Mouse (Mus musculus) liver, adult 2 months (tissue): ENCODE measurements around the gene Zfp106. TPM values are rescaled to one million over a fixed set of nuclear protein-coding genes. Genes with fewer than 3 reads are reported as not detected.

Experiments used
- DNase-seq: peaks from one replicate; pipeline ENCODE4 v3.0.0-alpha.2; 2011; ENCODE audit warnings: low read depth, low spot score; ENCODE audit errors: extremely low read depth
- H3K27ac ChIP-seq: fragments of 200-500 bp; replicated peaks from 2 replicates; pipeline ENCODE4 v1.5.1; 2012; ENCODE audit warnings: low read depth, mild to moderate bottlenecking, control low read depth, inconsistent platforms, low read length; ENCODE audit not compliant: insufficient read depth
- H3K27me3 ChIP-seq: fragments of 200-500 bp; 2 replicates; pipeline ENCODE4 v1.6.1; 2012; ENCODE audit warnings: mild to moderate bottlenecking, moderate library complexity, low read length, inconsistent platforms; ENCODE audit not compliant: control insufficient read depth, insufficient read depth
- H3K36me3 ChIP-seq: fragments of 200-500 bp; 2 replicates; pipeline ENCODE4 v1.6.1; 2012; ENCODE audit warnings: low read length, inconsistent platforms; ENCODE audit not compliant: control insufficient read depth, insufficient read depth
- H3K4me1 ChIP-seq: fragments of 200-500 bp; 2 replicates; pipeline ENCODE4 v1.6.1; 2011; ENCODE audit warnings: low read length; ENCODE audit not compliant: control insufficient read depth, insufficient read depth
- H3K4me3 ChIP-seq: fragments of 200-500 bp; 2 replicates; pipeline ENCODE4 v1.5.1; 2011; ENCODE audit warnings: low read depth, mild to moderate bottlenecking, control low read depth, low read length, moderate library complexity; ENCODE audit not compliant: insufficient read depth
- H3K79me2 ChIP-seq: fragments of 200-500 bp; 2 replicates; pipeline ENCODE4 v1.6.1; 2012; ENCODE audit warnings: inconsistent platforms, mild to moderate bottlenecking, low read length, moderate library complexity; ENCODE audit not compliant: control insufficient read depth, insufficient read depth
- H3K9ac ChIP-seq: fragments of 200-500 bp; 2 replicates; pipeline ENCODE4 v1.6.1; 2012; ENCODE audit warnings: low read depth, mild to moderate bottlenecking, control low read depth, inconsistent platforms, low read length
- CTCF ChIP-seq: fragments of 200-500 bp; IDR thresholded peaks from 2 replicates; pipeline ENCODE4 v1.5.1; 2011; ENCODE audit warnings: low read depth, low read length, control low read depth
- POLR2A ChIP-seq: fragments of 200-500 bp; IDR thresholded peaks from 2 replicates; pipeline ENCODE4 v1.6.1; 2011; ENCODE audit warnings: low read length, control low read depth; ENCODE audit not compliant: insufficient read depth; ENCODE audit errors: extremely low read depth
- WGBS: fragments of 180-500 bp; shearing (Covaris S2); methylation state at CpG from one replicate; pipeline ENCODE4 v1.1.7; 2018; 5-methylcytosine and 5-hydroxymethylcytosine counted together
- polyA plus RNA-seq: library from polyadenylated mRNA; depleted of rRNA; stranded (reverse); fragments of >200 nt; gene quantifications from 2 replicates; pipeline ENCODE4 v1.2.3, GENCODE M21; 2012; rRNA removed
- total RNA-seq: library from RNA; depleted of rRNA; stranded (reverse); fragments of >200 nt; gene quantifications from 2 replicates; pipeline ENCODE4 v1.2.3, GENCODE M21; 2014; rRNA removed

Zfp106 gene
- total RNA-seq (34.6 and 35.6 TPM in 2 replicates), polyA plus RNA-seq (29.6 and 30.1 TPM in 2 replicates)

- peaks cover 7% of the 10 kb centered on the region for H3K4me1 ChIP-seq
- peaks cover 3% of the 10 kb centered on the region; the same call in 1 of the 2 replicates for H3K36me3 ChIP-seq
- WGBS = 1% methylated on average over 50 of the region's 50 CpGs
- H3K27me3 ChIP-seq = no peaks in the 10 kb centered on the region
- DNase-seq = peak; percentile 86
- H3K9ac ChIP-seq = peak within 1 kb of the TSS; percentile 98
- H3K4me3 ChIP-seq = peak within 1 kb of the TSS; percentile 78
- peaks cover 22% of the 10 kb centered on the region for H3K79me2 ChIP-seq
- TF ChIP-seq CTCF (no peak), POLR2A (peak; percentile 77)
- peak within 1 kb of the TSS; percentile 97 for H3K27ac ChIP-seq
Measured at GRCm38 (mm10) chr2:120563235-120563990, at the start of gene Zfp106. Zfp106 (minus strand) TSS chr2:120563843.

DNA sequence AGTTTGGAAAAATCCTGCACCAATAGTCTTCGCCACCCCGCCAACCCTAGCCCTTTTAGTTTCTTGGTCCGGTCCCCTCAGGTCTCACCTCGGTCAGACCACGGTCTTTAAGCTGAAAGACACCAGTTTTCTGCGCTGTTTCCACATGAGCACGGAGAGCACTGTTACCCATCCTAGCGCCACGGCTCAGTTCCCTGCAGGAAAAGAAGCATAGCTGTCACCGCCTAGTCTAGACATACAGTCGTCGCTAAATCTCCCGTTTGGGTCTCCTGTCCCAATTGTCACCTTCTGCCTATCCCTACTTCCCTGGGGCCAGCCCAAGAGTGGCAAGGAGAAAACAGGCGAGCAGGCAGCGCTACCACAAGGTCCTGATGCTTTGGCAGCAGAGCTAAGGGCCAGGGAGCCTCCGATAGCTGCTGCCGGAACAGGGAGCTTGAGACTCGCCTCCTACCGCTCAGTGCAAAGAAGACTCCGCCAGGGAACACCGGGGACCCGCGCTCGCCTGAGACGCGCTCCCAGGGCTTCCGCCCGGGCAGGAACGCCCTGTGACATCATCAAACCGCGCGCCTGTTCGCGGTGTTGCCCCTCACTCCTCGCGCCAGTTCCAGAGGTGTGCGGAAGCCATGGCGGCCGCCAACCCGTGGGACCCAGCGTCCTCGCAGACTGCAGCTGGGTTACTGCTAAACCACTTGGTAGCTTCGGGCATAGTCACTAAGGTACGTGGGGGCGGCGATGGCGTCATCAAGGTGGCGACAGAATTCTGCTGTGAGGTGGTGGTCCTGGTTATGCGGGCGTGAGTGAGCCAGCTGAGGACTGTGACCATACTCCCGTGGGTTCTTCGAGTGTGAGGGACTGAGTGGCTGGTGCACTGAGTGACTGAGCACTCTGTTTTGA, 45.4 kb upstream of the Zfp106 start, which contains the start of the genes Haus2 and Lrrc57:
Gene Haus2, plus strand, starts transcription at position 554 of the 894 bp plus-strand sequence.
Gene Lrrc57, minus strand, starts transcription at position 691 of the 894 bp plus-strand sequence.
- TF ChIP-seq CTCF (0 out of 2 replicates have a peak, but pooled peaks have one; percentile 5), POLR2A (peak; percentile 76)
- H3K4me3 ChIP-seq = peak within 1 kb of the TSS; percentile 93
- peaks cover 3% of the 10 kb centered on the region for H3K4me1 ChIP-seq
- H3K36me3 ChIP-seq = peaks cover 11% of the 10 kb centered on the region; the same call in 1 of the 2 replicates
- H3K79me2 ChIP-seq = no peaks in the 10 kb centered on the region
- peak within 1 kb of the TSS; percentile 68 for H3K27ac ChIP-seq
- H3K27me3 ChIP-seq = no peaks in the 10 kb centered on the region
- DNase-seq = peak; percentile 69
- peak within 1 kb of the TSS; percentile 95 for H3K9ac ChIP-seq
- WGBS = under 1% methylated on average over 52 of the region's 52 CpGs

DNA sequence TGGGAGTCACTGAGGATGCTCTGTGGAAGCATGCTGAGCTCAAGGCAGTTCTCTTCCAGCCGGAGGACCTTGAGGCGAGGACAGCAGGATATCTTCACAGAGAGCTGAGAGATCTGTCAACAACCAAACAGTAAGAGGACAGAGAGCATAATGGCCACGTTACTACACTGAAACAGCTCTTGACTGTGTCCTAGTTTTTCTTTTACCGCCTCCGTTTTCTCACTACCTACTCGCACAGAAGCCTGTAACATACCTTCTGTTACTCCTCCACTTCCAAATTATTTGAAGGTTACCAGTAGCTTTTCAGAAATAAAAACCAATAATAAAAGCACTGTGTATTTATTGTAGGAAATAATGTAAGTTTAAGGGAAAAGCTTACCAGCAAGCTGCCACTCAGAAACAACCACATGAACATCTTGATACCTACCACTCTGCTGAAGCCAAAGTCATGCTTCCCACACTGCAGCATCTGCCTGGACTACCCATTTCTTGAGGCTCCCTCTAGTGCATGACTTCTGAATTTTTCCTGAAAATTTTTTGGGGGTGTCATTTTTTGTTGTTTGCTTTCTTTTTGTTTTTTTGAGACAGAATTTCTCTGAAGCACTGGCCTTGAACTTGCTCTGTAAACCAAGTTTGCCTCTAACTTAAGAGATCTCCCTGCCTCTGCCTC, 42.5 kb upstream of the Zfp106 start:
- H3K4me3 ChIP-seq = no peak overlapping the region
- H3K4me1 ChIP-seq = peaks cover 3% of the 10 kb centered on the region
- no peak overlapping the region for H3K9ac ChIP-seq
- TF ChIP-seq POLR2A (no peak), CTCF (no peak)
- DNase-seq = no peak
- no peaks in the 10 kb centered on the region for H3K79me2 ChIP-seq
- peaks cover 14% of the 10 kb centered on the region for H3K36me3 ChIP-seq
- H3K27ac ChIP-seq = no peak overlapping the region
- no peaks in the 10 kb centered on the region for H3K27me3 ChIP-seq
- WGBS = 88% methylated on average over 6 of the region's 6 CpGs

- H3K9ac ChIP-seq = no peak overlapping the region
- no peaks in the 10 kb centered on the region for H3K27me3 ChIP-seq
- WGBS = 90% methylated on average over 4 of the region's 4 CpGs
- no peaks in the 10 kb centered on the region for H3K4me1 ChIP-seq
- no peak overlapping the region for H3K27ac ChIP-seq
- H3K36me3 ChIP-seq = peaks cover 56% of the 10 kb centered on the region
- no peak for DNase-seq
- H3K79me2 ChIP-seq = no peaks in the 10 kb centered on the region
- H3K4me3 ChIP-seq = no peak overlapping the region
- TF ChIP-seq CTCF = no peak
Measured at GRCm38 (mm10) chr2:120599506-120599905, 35.9 kb upstream of the Zfp106 start.

DNA sequence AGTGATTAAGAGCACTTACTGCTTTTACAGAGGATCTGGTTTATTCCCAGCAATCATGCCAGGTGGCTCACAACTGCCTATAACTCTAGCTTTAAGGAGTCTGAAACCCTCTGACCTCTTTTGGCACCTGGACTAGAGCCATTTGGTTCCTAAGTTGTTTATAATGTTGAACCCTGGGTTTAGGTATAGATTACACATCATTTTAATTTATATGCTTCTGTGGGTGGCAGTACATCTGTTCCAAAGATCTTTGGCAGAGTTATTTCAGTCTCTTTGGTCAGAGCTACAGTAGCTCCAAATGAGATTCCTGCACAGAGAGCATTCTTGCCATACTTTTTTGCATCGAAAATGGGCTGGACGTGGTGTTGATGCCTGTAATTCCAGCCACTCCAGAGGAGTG, 34.1 kb upstream of the Zfp106 start:
- peaks cover 56% of the 10 kb centered on the region for H3K36me3 ChIP-seq
- no peaks in the 10 kb centered on the region for H3K79me2 ChIP-seq
- no peaks in the 10 kb centered on the region for H3K27me3 ChIP-seq
- H3K4me1 ChIP-seq = no peaks in the 10 kb centered on the region
- no peak overlapping the region for H3K9ac ChIP-seq
- TF ChIP-seq CTCF (no peak), POLR2A (no peak)
- no peak for DNase-seq
- no peak overlapping the region for H3K27ac ChIP-seq
- H3K4me3 ChIP-seq = no peak overlapping the region
- WGBS = 95% methylated on average over 2 of the region's 2 CpGs
